Mouse (Mus musculus): ENCODE measurements around the gene Abhd14a.

- TF ChIP-seq GATA1 (IDR thresholded peaks at IDR 0.05; ENCODE audit: low read length), result no peak
- no peak for TF ChIP-seq TAL1 (IDR thresholded peaks at IDR 0.05; ENCODE audit: low read length)
Observed at GRCm38 (mm10) chr9:106457920-106458319, 10.4 kb upstream of the Abhd14a start.

All from erythroblast, embryonic 14.5 days (primary cell).